Comparison of ENCODE assay signal across 21 mouse cellular contexts in genomic region chr14:22435860-22436377, GRCm38 (mm10).
A peak's percentile ranks its signal among the peaks of the same experiment; 100 is the strongest.
DNase-seq lines count a peak whose midpoint lies in the region; ATAC-seq and TF ChIP-seq lines count a peak whose summit lies in the region.
"Had no signal": no experiment of that assay in that cellular context is flagged by ENCODE, and none has a peak within 500 bp of the region (broad histone marks: within the 10 kb centered on the region; RNA-seq: fewer than 3 reads in every experiment).

No protein-coding gene starts in this region.

- no peak overlapping the region for H3K9ac ChIP-seq in stomach, embryonic 14.5 days (replicated peaks; ENCODE audit: low read depth, low read length)
- no peak overlapping the region for H3K9ac ChIP-seq in stomach, postnatal 0 days (ENCODE audit: low read length)
- no peak overlapping the region for H3K9ac ChIP-seq in limb, embryonic 13.5 days
- no peak overlapping the region for H3K9ac ChIP-seq in intestine, embryonic 16.5 days (ENCODE audit: low read depth, low read length)
- H3K9ac ChIP-seq: forebrain, embryonic 12.5 days; heart, embryonic 13.5 days; hindbrain, embryonic 15.5 days had no signal

- DNase-seq in cerebellum, postnatal 25 days = no peak
- no peak for DNase-seq in stomach, postnatal 0 days (ENCODE audit: low spot score)
- DNase-seq in kidney, postnatal 25 days = no peak
- DNase-seq: adrenal gland, adult 8-10 months; adrenal gland, postnatal 36 days; B cell, adult 2 months; cerebellum, adult 18-20 months; cerebellum, adult 9-11 months; gastrocnemius, postnatal 25 days; heart, postnatal 36 days had no signal

- H3K27ac ChIP-seq in stomach, embryonic 14.5 days (ENCODE audit: low read length) = peak overlapping the region; percentile 21; the same call in 1 of the 2 replicates
- no peak overlapping the region for H3K27ac ChIP-seq in stomach, postnatal 0 days (replicated peaks)
- no peak overlapping the region for H3K27ac ChIP-seq in limb, embryonic 13.5 days
- no peak overlapping the region for H3K27ac ChIP-seq in intestine, embryonic 16.5 days (ENCODE audit: low read length)
- H3K27ac ChIP-seq: forebrain, embryonic 12.5 days; heart, embryonic 13.5 days; hindbrain, embryonic 15.5 days had no signal

- no peak for TF ChIP-seq EP300 in stomach, postnatal 0 days (optimal IDR thresholded peaks at IDR 0.05)

- no peaks in the 10 kb centered on the region for H3K9me3 ChIP-seq in stomach, embryonic 14.5 days (ENCODE audit: control insufficient read depth, low read depth, low read length)
- H3K9me3 ChIP-seq in stomach, postnatal 0 days (ENCODE audit: control insufficient read depth, low read length) = no peaks in the 10 kb centered on the region
- no peaks in the 10 kb centered on the region for H3K9me3 ChIP-seq in limb, embryonic 13.5 days
- H3K9me3 ChIP-seq in intestine, embryonic 16.5 days (ENCODE audit: control insufficient read depth, low read length) = no peaks in the 10 kb centered on the region
- H3K9me3 ChIP-seq: forebrain, embryonic 12.5 days; heart, embryonic 13.5 days; hindbrain, embryonic 15.5 days had no signal

- no peaks in the 10 kb centered on the region for H3K36me3 ChIP-seq in stomach, embryonic 14.5 days (ENCODE audit: control insufficient read depth, insufficient read depth, low read length)
- no peaks in the 10 kb centered on the region for H3K36me3 ChIP-seq in stomach, postnatal 0 days (ENCODE audit: control insufficient read depth, insufficient read depth, low read length)
- no peaks in the 10 kb centered on the region for H3K36me3 ChIP-seq in limb, embryonic 13.5 days
- no peaks in the 10 kb centered on the region for H3K36me3 ChIP-seq in intestine, embryonic 16.5 days (ENCODE audit: control insufficient read depth, insufficient read depth, low read length)
- H3K36me3 ChIP-seq: forebrain, embryonic 12.5 days; G1E; heart, embryonic 13.5 days; hindbrain, embryonic 15.5 days had no signal

- H3K4me1 ChIP-seq in stomach, embryonic 14.5 days (ENCODE audit: control insufficient read depth, insufficient read depth, low read length) = 0 out of 2 replicates have a peak, but pooled peaks cover 3% of the 10 kb centered on the region
- H3K4me1 ChIP-seq in stomach, postnatal 0 days (replicated peaks; ENCODE audit: control insufficient read depth, insufficient read depth) = no peaks in the 10 kb centered on the region
- peaks cover 40% of the 10 kb centered on the region for H3K4me1 ChIP-seq in limb, embryonic 13.5 days
- H3K4me1 ChIP-seq in intestine, embryonic 16.5 days (ENCODE audit: control insufficient read depth, insufficient read depth, low read length) = no peaks in the 10 kb centered on the region; the same call in 1 of the 2 replicates

- 44% methylated on average over 4 of the region's 4 CpGs for WGBS in stomach, embryonic 14.5 days
- WGBS in stomach, postnatal 0 days = 56% methylated on average over 4 of the region's 4 CpGs
- 11% methylated on average over 4 of the region's 4 CpGs for WGBS in limb, embryonic 13.5 days
- WGBS in intestine, embryonic 16.5 days = 41% methylated on average over 4 of the region's 4 CpGs

- no peak overlapping the region for H3K4me3 ChIP-seq in stomach, embryonic 14.5 days (ENCODE audit: low read depth, low read length)
- H3K4me3 ChIP-seq in stomach, postnatal 0 days (ENCODE audit: low read depth, low read length) = no peak overlapping the region
- no peak overlapping the region for H3K4me3 ChIP-seq in limb, embryonic 13.5 days
- no peak overlapping the region for H3K4me3 ChIP-seq in intestine, embryonic 16.5 days (ENCODE audit: low read length)
- H3K4me3 ChIP-seq: forebrain, embryonic 12.5 days; heart, embryonic 13.5 days; hindbrain, embryonic 15.5 days had no signal

- ATAC-seq in cerebellum, adult (ENCODE audit: insufficient number of reproducible peaks, low FRiP score, low TSS enrichment) = 0 out of 2 replicates have a peak, but pooled peaks have one; percentile 24
- no peak for ATAC-seq in stomach, embryonic 14.5 days (ENCODE audit: insufficient number of reproducible peaks, insufficient read depth, low FRiP score, low read depth)
- ATAC-seq in stomach, postnatal 0 days (ENCODE audit: low FRiP score, low TSS enrichment) = no peak
- peak; percentile 15; the same call in 1 of the 2 replicates for ATAC-seq in limb, embryonic 13.5 days (ENCODE audit: low FRiP score, low read depth)
- no peak for ATAC-seq in intestine, embryonic 16.5 days
- ATAC-seq: CD4-positive, CD25-positive, alpha-beta regulatory T cell, adult 4 months; forebrain, embryonic 16.5 days; inflammation-experienced regulatory T-cells, adult 6 months had no signal

- H3K27me3 ChIP-seq in stomach, embryonic 14.5 days (ENCODE audit: control insufficient read depth, insufficient read depth, low read length) = no peaks in the 10 kb centered on the region
- no peaks in the 10 kb centered on the region for H3K27me3 ChIP-seq in stomach, postnatal 0 days (ENCODE audit: control insufficient read depth, insufficient read depth, low read length)
- H3K27me3 ChIP-seq in limb, embryonic 13.5 days = peaks cover 59% of the 10 kb centered on the region
- no peaks in the 10 kb centered on the region for H3K27me3 ChIP-seq in intestine, embryonic 16.5 days (replicated peaks; ENCODE audit: control insufficient read depth, insufficient read depth, low read length)
- H3K27me3 ChIP-seq: heart, embryonic 13.5 days had no signal

- no peak for TF ChIP-seq CTCF in stomach, postnatal 0 days (IDR thresholded peaks at IDR 0.05; ENCODE audit: low read depth)

- no peak overlapping the region for H3K4me2 ChIP-seq in stomach, embryonic 14.5 days (replicated peaks; ENCODE audit: low read depth, low read length)
- no peak overlapping the region for H3K4me2 ChIP-seq in stomach, postnatal 0 days (replicated peaks; ENCODE audit: low read depth)
- no peak overlapping the region for H3K4me2 ChIP-seq in limb, embryonic 13.5 days (replicated peaks)
- H3K4me2 ChIP-seq in intestine, embryonic 16.5 days (ENCODE audit: low read depth, low read length) = no peak overlapping the region
- H3K4me2 ChIP-seq: forebrain, embryonic 12.5 days; heart, embryonic 13.5 days; hindbrain, embryonic 15.5 days had no signal

Comparison
In these comparisons a context has a peak if more than half of its experiments do, and no peak if none do; other contexts are left out.
1. ATAC-seq: peak in cerebellum, adult (single experiment) and limb, embryonic 13.5 days (single experiment); none in stomach, embryonic 14.5 days (single experiment), stomach, postnatal 0 days (single experiment) and intestine, embryonic 16.5 days (single experiment).